Mouse (Mus musculus): ENCODE results near the gene Cib2. TPM values are rescaled to one million over a fixed set of nuclear protein-coding genes. Genes with fewer than 3 reads are reported as not detected.

The Cib2 gene
- polyA plus RNA-seq, 1 experiment, result 3.0 TPM

DNA sequence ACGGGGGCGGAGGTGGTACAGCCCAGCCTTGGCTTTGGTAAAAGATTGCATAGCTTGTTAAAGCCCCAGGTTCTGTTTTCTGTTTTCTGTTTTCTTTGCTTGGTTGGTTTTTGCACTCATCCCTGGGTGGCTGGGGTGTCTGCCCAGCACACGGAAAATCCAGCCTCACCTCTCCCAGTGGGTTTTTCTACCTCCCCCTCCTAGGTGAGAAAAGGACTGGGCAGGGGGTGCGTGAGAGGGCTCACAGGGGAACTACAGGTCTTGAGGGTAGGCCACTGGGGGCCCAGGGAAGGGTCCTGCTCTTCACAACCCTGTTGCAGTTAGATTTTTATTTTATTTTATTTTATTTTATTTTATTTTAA, 15.1 kb downstream of the Cib2 start:
- Histone ChIP-seq H3K27me3 (ENCODE audit: control insufficient read depth, insufficient read depth, low read length) (no peaks in the 10 kb centered on the region), H3K4me3 (ENCODE audit: extremely low read depth, insufficient read depth, insufficient read length) (no peak overlapping the region), H3K27ac (ENCODE audit: insufficient read depth, low read length) (no peak overlapping the region), H3K4me1 (ENCODE audit: control insufficient read depth, insufficient read depth, insufficient read length) (no peaks in the 10 kb centered on the region), H3K36me3 (ENCODE audit: control insufficient read depth, insufficient read depth, low read length) (no peaks in the 10 kb centered on the region)
- TF ChIP-seq CTCF (IDR thresholded peaks at IDR 0.05; ENCODE audit: extremely low read depth, insufficient read depth, insufficient read length, insufficient replicate concordance), result no peak
- TF ChIP-seq POLR2A (IDR thresholded peaks at IDR 0.05; ENCODE audit: low read depth, low read length), result no peak
- no peak for DNase-seq (ENCODE audit: low read depth in 1 of 2, low spot score in 2 of 2)
- 89% methylated on average over 4 of the region's 4 CpGs for WGBS

DNA sequence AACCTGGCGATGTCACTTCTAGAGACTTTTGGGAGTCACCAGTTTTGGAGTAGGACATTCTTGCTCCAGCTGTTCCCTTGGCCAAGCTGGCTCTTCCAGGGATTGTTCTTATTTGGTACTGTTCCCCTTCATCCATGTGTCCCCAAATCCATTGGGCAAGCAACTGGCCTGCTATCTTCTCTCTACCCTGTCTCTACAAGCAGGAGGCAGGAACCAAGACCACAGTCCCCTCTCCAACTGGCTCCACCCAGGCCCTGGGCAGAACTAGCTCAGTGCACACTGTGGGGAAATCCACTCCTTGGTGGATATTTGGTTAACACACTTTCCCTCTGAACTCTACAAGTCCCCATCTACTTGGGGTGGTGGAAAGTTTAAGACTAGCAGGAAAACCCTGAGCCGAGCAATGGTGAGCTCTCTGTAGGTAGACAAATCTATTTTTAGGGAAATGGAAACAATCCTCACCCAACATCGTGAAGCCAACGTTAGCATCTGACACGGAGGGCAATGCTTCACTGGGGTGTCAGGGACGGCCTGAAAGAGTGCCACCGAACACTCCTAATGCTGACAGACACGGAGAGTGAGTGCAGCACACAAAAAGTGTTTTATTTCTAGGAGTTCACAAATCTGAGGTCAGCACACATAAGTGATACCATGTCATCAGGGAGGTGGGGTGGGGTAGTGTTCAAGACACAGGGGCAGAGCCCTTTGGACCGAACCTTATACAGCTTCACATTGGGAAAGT, 15.6 kb downstream of the Cib2 start:
- Histone ChIP-seq H3K4me1 (ENCODE audit: control insufficient read depth, insufficient read depth, insufficient read length) (no peaks in the 10 kb centered on the region), H3K4me3 (ENCODE audit: extremely low read depth, insufficient read depth, insufficient read length) (no peak overlapping the region), H3K27me3 (ENCODE audit: control insufficient read depth, insufficient read depth, low read length) (no peaks in the 10 kb centered on the region), H3K36me3 (ENCODE audit: control insufficient read depth, insufficient read depth, low read length) (no peaks in the 10 kb centered on the region), H3K27ac (ENCODE audit: insufficient read depth, low read length) (no peak overlapping the region)
- DNase-seq (ENCODE audit: low read depth in 1 of 2, low spot score in 2 of 2), result no peak
- no peak for TF ChIP-seq POLR2A (IDR thresholded peaks at IDR 0.05; ENCODE audit: low read depth, low read length)
- no peak for TF ChIP-seq CTCF (IDR thresholded peaks at IDR 0.05; ENCODE audit: extremely low read depth, insufficient read depth, insufficient read length, insufficient replicate concordance)
- WGBS, result 83% methylated on average over 9 of the region's 9 CpGs

DNA sequence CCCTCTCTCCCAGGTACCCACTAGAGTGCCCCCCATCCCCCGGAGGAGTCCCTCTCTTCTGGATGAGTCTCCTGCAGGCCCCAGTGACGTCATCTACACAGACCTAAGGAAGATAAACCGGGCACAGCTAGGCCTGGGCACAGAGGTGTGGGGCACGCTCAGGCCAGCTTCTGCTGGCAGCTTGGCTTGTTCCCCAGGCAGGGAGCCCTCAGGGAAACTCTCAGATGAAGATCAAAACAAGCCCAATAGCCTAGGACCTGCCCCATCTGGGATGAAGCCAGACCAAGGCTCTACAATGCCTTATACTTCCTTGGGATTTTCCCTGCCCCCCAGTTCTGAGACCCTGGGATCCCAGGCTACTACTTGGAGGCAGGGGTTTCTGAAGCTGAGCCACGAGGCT, 19.2 kb downstream of the Cib2 start:
- Histone ChIP-seq H3K4me1 (ENCODE audit: control insufficient read depth, insufficient read depth, insufficient read length) (no peaks in the 10 kb centered on the region), H3K27ac (ENCODE audit: insufficient read depth, low read length) (no peak overlapping the region), H3K27me3 (ENCODE audit: control insufficient read depth, insufficient read depth, low read length) (no peaks in the 10 kb centered on the region), H3K4me3 (ENCODE audit: extremely low read depth, insufficient read depth, insufficient read length) (no peak overlapping the region), H3K36me3 (ENCODE audit: control insufficient read depth, insufficient read depth, low read length) (no peaks in the 10 kb centered on the region)
- no peak for DNase-seq (ENCODE audit: low read depth in 1 of 2, low spot score in 2 of 2)
- 79% methylated on average over 5 of the region's 5 CpGs for WGBS
- no peak for TF ChIP-seq CTCF (IDR thresholded peaks at IDR 0.05; ENCODE audit: extremely low read depth, insufficient read depth, insufficient read length, insufficient replicate concordance)
- no peak for TF ChIP-seq POLR2A (IDR thresholded peaks at IDR 0.05; ENCODE audit: low read depth, low read length)

DNA sequence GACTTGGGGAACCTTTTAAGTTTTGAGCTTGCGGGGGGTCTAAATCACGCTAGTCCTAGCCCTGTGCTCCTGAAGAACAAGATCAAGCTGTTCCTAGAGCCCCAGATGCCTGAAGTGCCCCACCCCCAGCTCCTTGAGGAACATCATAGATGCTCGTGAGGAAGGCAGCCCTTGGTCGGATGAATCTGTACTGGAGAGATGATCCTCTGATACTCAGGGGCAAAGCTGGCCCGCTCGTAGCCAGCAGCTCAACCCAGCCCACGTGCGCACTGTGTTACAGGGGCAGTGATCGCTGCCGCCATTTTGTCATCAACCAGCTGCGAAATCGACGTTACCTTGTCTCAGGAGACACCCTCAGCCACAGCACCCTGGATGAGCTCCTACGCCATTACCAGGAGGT, 21.3 kb downstream of the Cib2 start, which contains the start of gene Sh2d7:
Sh2d7 (plus strand) TSS at position 301 of the 400 bp plus-strand sequence.
- TF ChIP-seq POLR2A (IDR thresholded peaks at IDR 0.05; ENCODE audit: low read depth, low read length), result no peak
- no peak for TF ChIP-seq CTCF (IDR thresholded peaks at IDR 0.05; ENCODE audit: extremely low read depth, insufficient read depth, insufficient read length, insufficient replicate concordance)
- Histone ChIP-seq H3K36me3 (ENCODE audit: control insufficient read depth, insufficient read depth, low read length) (no peaks in the 10 kb centered on the region), H3K27ac (ENCODE audit: insufficient read depth, low read length) (no peak within 1 kb of the TSS), H3K4me3 (ENCODE audit: extremely low read depth, insufficient read depth, insufficient read length) (no peak within 1 kb of the TSS), H3K4me1 (ENCODE audit: control insufficient read depth, insufficient read depth, insufficient read length) (no peaks in the 10 kb centered on the region), H3K27me3 (ENCODE audit: control insufficient read depth, insufficient read depth, low read length) (no peaks in the 10 kb centered on the region)
- DNase-seq (ENCODE audit: low read depth in 1 of 2, low spot score in 2 of 2), result no peak
- 91% methylated on average over 14 of the region's 14 CpGs for WGBS

DNA sequence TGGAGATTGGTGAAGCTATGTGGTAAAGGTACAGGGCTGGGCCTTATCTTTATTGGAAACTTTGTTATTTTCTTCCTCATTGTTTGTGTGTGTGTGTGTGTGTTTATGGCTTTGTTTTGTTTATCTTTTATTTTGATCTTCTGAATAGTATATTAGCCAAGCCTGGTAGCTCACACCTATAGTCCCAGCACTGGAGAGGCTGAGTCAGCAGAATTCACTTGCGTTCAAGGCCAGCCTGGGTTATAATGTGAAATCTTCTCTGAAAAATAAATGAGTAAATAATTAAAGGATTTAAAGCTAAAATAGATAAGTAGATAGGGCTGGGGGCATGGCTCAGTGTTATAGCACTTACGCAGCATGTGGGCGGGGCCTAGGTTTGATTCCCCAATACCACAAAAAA, 21.8 kb downstream of the Cib2 start:
- Histone ChIP-seq H3K27ac (ENCODE audit: insufficient read depth, low read length) (no peak overlapping the region), H3K4me1 (ENCODE audit: control insufficient read depth, insufficient read depth, insufficient read length) (no peaks in the 10 kb centered on the region), H3K36me3 (ENCODE audit: control insufficient read depth, insufficient read depth, low read length) (no peaks in the 10 kb centered on the region), H3K27me3 (ENCODE audit: control insufficient read depth, insufficient read depth, low read length) (no peaks in the 10 kb centered on the region), H3K4me3 (ENCODE audit: extremely low read depth, insufficient read depth, insufficient read length) (no peak overlapping the region)
- TF ChIP-seq POLR2A (IDR thresholded peaks at IDR 0.05; ENCODE audit: low read depth, low read length) (no peak), CTCF (IDR thresholded peaks at IDR 0.05; ENCODE audit: extremely low read depth, insufficient read depth, insufficient read length, insufficient replicate concordance) (no peak)
- 92% methylated on average over 3 of the region's 3 CpGs for WGBS
- DNase-seq (ENCODE audit: low read depth in 1 of 2, low spot score in 2 of 2), result no peak

DNA sequence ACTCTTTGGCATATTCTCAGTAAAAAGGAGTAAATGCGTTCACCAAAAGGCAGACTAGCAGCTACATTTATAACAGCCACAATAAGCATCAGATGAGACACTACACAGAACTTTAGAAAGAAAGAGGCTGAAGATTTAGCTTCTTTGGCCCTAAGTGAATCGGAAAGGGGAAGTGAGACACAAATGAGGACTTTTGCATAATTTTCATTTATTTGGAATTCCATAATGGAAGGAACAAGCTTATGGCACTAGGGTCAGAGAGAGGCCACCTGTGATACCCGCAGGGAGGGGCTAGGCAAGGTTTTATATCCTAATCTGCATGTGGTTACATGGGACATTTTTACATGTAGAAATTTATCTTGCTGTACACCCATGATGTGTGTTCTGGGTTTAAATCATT, 22.5 kb downstream of the Cib2 start:
- TF ChIP-seq CTCF (IDR thresholded peaks at IDR 0.05; ENCODE audit: extremely low read depth, insufficient read depth, insufficient read length, insufficient replicate concordance) (no peak), POLR2A (IDR thresholded peaks at IDR 0.05; ENCODE audit: low read depth, low read length) (no peak)
- DNase-seq (ENCODE audit: low read depth in 1 of 2, low spot score in 2 of 2), result no peak
- no peak overlapping the region for H3K4me3 ChIP-seq (ENCODE audit: extremely low read depth, insufficient read depth, insufficient read length)
- no peaks in the 10 kb centered on the region for H3K36me3 ChIP-seq (ENCODE audit: control insufficient read depth, insufficient read depth, low read length)
- no peaks in the 10 kb centered on the region for H3K4me1 ChIP-seq (ENCODE audit: control insufficient read depth, insufficient read depth, insufficient read length)
- 70% methylated on average over 3 of the region's 3 CpGs for WGBS
- H3K27ac ChIP-seq (ENCODE audit: insufficient read depth, low read length), result no peak overlapping the region
- no peaks in the 10 kb centered on the region for H3K27me3 ChIP-seq (ENCODE audit: control insufficient read depth, insufficient read depth, low read length)

DNA sequence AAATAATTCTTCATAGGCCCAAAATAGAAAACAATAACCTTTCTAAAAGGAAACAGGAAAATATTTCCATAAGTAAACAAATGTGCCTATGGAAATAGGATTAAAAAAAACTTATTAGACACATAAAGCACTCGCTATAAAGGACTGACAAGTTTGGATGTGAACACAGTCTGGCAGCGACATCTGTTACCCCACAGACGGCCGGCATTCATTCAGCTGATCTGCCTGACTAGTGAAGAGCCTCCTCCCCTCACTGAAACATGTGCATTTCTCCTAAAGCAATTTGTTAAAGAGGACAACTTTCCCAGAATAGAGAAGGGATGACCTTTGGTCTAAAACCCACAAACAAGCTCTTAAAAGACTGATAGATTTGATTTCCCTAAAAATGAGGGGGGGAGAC, 23.0 kb downstream of the Cib2 start:
- TF ChIP-seq CTCF (IDR thresholded peaks at IDR 0.05; ENCODE audit: extremely low read depth, insufficient read depth, insufficient read length, insufficient replicate concordance) (no peak), POLR2A (IDR thresholded peaks at IDR 0.05; ENCODE audit: low read depth, low read length) (no peak)
- WGBS, result 81% methylated on average over 4 of the region's 4 CpGs
- H3K27ac ChIP-seq (ENCODE audit: insufficient read depth, low read length), result no peak overlapping the region
- no peaks in the 10 kb centered on the region for H3K4me1 ChIP-seq (ENCODE audit: control insufficient read depth, insufficient read depth, insufficient read length)
- no peak for DNase-seq (ENCODE audit: low read depth in 1 of 2, low spot score in 2 of 2)
- H3K4me3 ChIP-seq (ENCODE audit: extremely low read depth, insufficient read depth, insufficient read length), result no peak overlapping the region
- H3K36me3 ChIP-seq (ENCODE audit: control insufficient read depth, insufficient read depth, low read length), result no peaks in the 10 kb centered on the region
- H3K27me3 ChIP-seq (ENCODE audit: control insufficient read depth, insufficient read depth, low read length), result no peaks in the 10 kb centered on the region

All from spleen, adult 2 months (tissue).